ENCODE assay signal across 27 mouse cellular contexts in genomic region chr13:38501314-38501713, GRCm38 (mm10). TPM values are rescaled to one million over a fixed set of nuclear protein-coding genes. Genes with fewer than 3 reads are reported as not detected.
DNase-seq lines count a peak whose midpoint lies in the region; ATAC-seq and TF ChIP-seq lines count a peak whose summit lies in the region.
"Had no signal": no experiment of that assay in that cellular context is flagged by ENCODE, and none has a peak within 500 bp of the region (broad histone marks: within the 10 kb centered on the region; RNA-seq: fewer than 3 reads in every experiment).

No protein-coding gene starts in this region.

- WGBS in spleen, adult 2 months, result 65% methylated on average over 12 of the region's 12 CpGs

- H3K4me3 ChIP-seq in spleen, adult 2 months (ENCODE audit: extremely low read depth, insufficient read depth, insufficient read length), result no peak overlapping the region
- H3K4me3 ChIP-seq: embryonic facial prominence, embryonic 13.5 days; embryonic facial prominence, embryonic 15.5 days; erythroblast, embryonic 14.5 days; forebrain, embryonic 10.5 days; forebrain, embryonic 12.5 days had no signal

- TF ChIP-seq CTCF in spleen, adult 2 months (IDR thresholded peaks at IDR 0.05; ENCODE audit: extremely low read depth, insufficient read depth, insufficient read length, insufficient replicate concordance), result no peak

- no peaks in the 10 kb centered on the region for H3K27me3 ChIP-seq in spleen, adult 2 months (ENCODE audit: control insufficient read depth, insufficient read depth, low read length)
- H3K27me3 ChIP-seq: CH12.LX; embryonic facial prominence, embryonic 13.5 days; embryonic facial prominence, embryonic 15.5 days; forebrain, embryonic 12.5 days; Patski had no signal

- peaks cover 13% of the 10 kb centered on the region for H3K4me1 ChIP-seq in spleen, adult 2 months (ENCODE audit: control insufficient read depth, insufficient read depth, insufficient read length)
- H3K4me1 ChIP-seq: embryonic facial prominence, embryonic 13.5 days; embryonic facial prominence, embryonic 15.5 days; forebrain, embryonic 10.5 days; forebrain, embryonic 12.5 days had no signal

- TF ChIP-seq POLR2A in spleen, adult 2 months (IDR thresholded peaks at IDR 0.05; ENCODE audit: low read depth, low read length), result no peak

- peaks cover 26% of the 10 kb centered on the region for H3K36me3 ChIP-seq in spleen, adult 2 months (ENCODE audit: control insufficient read depth, insufficient read depth, low read length)

- DNase-seq in spleen, adult 2 months (ENCODE audit: low read depth in 1 of 2, low spot score in 2 of 2), result peak; percentile 15 to 33
- no peak for DNase-seq in spleen, postnatal 14 days (ENCODE audit: low spot score in 2 of 2)
- DNase-seq in B cell, adult 2 months, result peak; percentile 34 to 47
- peak; percentile 54 to 56 for DNase-seq in natural killer cell, adult 2 months (ENCODE audit: low spot score in 2 of 2)
- no peak for DNase-seq in heart, adult 18-20 months
- DNase-seq in adrenal gland, postnatal 14 days, result no peak
- no peak for DNase-seq in lung, postnatal 25 days (ENCODE audit: low spot score)
- DNase-seq: adrenal gland, adult 2 months; adrenal gland, postnatal 10 days; adrenal gland, postnatal 36 days; cerebellum, adult 11-12 months; cerebellum, adult 2 months; cerebellum, adult 9-10 months; cerebellum, postnatal 10 days; cerebellum, postnatal 25 days; embryo, embryonic 11 days had no signal

- ATAC-seq in activated CD4-positive, CD25-positive, alpha-beta regulatory T cell, adult 4 months, result peak; percentile 61
- ATAC-seq: CD4-positive, CD25-positive, alpha-beta regulatory T cell, adult 4 months; forebrain, embryonic 14.5 days; forebrain, embryonic 16.5 days; Patski had no signal

- H3K27ac ChIP-seq in spleen, adult 2 months (ENCODE audit: insufficient read depth, low read length), result peak overlapping the region; percentile 89
- H3K27ac ChIP-seq: embryonic facial prominence, embryonic 13.5 days; embryonic facial prominence, embryonic 15.5 days; forebrain, embryonic 10.5 days; forebrain, embryonic 12.5 days had no signal

RNA-seq across cellular contexts. Expression of gene Txndc5, which starts 27.3 kb away (rescaled TPM):
- polyA plus RNA-seq in spleen, adult 2 months (2012; rRNA removed), result 88.0 and 112 TPM in 2 replicates
- polyA plus RNA-seq in activated CD4-positive, CD25-positive, alpha-beta regulatory T cell, adult 4 months (2017; shearing (Covaris generic)), result 10 to 100 TPM; 23.6 to 35.9 TPM
- total RNA-seq in heart, adult 18-20 months (2021), result 10 to 100 TPM; 34.0 to 35.4 TPM
- 124 and 125 TPM in 2 replicates for total RNA-seq in adrenal gland, postnatal 14 days (2021)

Comparison
In these comparisons a context has a peak if more than half of its experiments do, and no peak if none do; other contexts are left out.
1. DNase-seq: peak in spleen, adult 2 months (2 of 2), B cell, adult 2 months (2 of 2) and natural killer cell, adult 2 months (2 of 2); none in spleen, postnatal 14 days (0 of 2), heart, adult 18-20 months (0 of 2), adrenal gland, postnatal 14 days (single experiment) and lung, postnatal 25 days (single experiment).